Mouse (Mus musculus) layer of hippocampus, postnatal 25 days (tissue): ENCODE data around the gene Ankrd44. TPM values are rescaled to one million over a fixed set of nuclear protein-coding genes. Genes with fewer than 3 reads are reported as not detected.
A peak's percentile ranks its signal among the peaks of the same experiment; 100 is the strongest.

Experiments
- DNase-seq, 2 experiments: peaks; one replicate each; pipeline ENCODE4 v3.0.0; 2022; ENCODE audit warnings: mixed read lengths in 2 of 2, low spot score in 1 of 2; ENCODE audit errors: extremely low spot score in 1 of 2
- total RNA-seq, 2 experiments: library from RNA; stranded (reverse); gene quantifications; 2 replicates each; pipeline ENCODE4 v1.2.3; 2021

Gene Ankrd44
- total RNA-seq, 2 experiments from 2014 or later = 17.1 to 17.3 TPM

DNA sequence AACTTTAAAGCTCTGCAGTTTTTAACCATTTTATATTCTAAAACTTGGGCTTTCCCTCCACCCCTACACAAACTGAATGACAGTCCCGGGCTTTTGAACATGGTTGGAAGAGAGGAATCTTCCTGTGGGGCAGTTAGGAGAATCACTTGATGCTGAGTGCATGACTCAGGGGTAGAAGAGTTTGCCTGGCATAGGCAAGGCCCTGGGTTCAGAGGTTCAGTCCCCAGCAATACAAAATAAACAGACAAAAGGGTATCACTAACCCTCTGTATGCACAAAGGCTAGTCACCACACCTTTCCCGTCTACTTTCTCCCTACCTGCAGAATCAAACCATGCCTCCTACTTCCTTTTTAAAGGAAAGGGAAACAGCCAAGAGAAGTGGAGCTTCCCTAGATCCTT, 28.5 kb downstream of the Ankrd44 start:
- no peak for DNase-seq

DNA sequence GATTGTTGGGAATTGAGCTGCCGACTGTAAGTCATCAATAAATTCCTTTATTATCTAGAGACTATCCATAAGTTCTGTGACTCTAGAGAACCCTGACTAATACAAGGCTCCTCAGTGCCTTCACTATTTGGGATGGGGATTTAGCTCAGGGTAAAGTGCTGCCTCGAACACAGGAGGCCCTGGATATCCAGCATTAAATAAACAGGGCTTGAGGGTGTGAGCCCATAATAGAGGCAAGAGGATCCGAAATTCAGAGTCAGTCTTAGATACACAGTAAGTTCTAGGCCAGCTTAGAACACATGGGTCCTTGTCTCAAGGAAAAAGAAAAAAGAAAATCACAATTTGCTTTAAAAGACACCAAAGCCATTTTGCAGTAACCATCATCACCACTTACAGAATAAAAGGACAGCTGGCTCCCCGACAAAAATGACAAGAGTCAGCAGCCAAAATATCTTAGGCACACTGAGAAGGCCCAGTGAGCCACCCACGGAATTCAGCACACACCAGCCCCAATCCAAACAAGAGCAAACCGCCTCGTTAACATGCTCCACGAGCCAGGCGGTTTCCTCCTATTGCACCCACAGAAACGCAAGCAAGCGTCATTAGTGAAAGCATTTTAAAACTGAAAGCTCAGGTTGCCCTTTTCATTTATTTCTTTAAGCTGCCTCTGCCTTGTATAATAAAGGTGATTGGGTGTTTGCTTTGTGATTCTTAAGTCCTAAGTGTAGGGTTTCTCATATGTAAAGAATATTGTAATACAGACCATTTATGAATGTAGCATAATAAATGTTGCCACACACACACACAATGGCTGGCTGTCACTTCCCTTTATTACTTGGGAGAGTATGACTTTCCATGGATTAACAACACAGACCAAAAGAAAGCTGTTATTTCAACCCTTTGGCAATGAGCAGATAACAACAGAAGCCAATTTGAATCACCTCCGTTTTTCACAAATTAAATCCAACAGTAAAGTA, 29.8 kb downstream of the Ankrd44 start:
- DNase-seq = peak in 1 of 2 experiments; percentile 16

DNA sequence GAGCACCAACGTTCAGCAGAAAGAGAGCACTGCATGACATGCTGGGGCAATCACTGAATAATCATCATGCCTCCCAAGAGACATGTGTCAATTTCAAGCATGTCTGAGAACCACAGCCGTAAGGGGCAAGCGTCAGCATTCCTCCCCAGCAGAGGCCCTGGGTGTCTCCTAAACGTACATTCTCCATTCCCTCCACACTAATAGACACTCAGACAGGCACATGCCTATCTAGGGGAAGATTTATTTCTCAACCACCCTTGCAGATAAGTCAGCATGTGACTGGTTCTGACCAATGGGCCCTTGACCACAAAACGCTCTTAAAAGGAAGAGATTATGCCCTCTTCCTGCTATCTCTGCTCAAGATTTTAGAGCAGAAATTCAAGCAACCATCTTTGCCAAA, 37.7 kb downstream of the Ankrd44 start:
- DNase-seq = no peak

DNA sequence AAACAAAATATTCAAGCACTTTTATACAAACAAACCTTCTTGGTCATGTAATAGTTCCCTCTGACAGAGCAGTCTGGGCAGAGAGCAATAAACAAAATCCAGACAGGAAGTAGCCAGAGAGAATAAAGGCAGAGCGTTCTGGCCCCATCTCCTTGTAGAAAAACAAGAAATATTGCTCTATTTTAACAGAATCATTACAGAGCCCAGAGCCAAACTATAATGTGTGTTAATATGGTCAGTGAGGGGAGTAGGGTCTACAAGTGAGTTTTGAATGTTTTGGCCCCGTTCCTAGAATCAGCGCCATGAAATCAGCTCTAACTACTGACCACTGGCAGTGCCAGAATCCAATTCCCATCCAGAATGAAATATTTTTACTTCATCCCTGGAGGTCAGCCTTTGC, 38.3 kb downstream of the Ankrd44 start:
- no peak for DNase-seq

DNA sequence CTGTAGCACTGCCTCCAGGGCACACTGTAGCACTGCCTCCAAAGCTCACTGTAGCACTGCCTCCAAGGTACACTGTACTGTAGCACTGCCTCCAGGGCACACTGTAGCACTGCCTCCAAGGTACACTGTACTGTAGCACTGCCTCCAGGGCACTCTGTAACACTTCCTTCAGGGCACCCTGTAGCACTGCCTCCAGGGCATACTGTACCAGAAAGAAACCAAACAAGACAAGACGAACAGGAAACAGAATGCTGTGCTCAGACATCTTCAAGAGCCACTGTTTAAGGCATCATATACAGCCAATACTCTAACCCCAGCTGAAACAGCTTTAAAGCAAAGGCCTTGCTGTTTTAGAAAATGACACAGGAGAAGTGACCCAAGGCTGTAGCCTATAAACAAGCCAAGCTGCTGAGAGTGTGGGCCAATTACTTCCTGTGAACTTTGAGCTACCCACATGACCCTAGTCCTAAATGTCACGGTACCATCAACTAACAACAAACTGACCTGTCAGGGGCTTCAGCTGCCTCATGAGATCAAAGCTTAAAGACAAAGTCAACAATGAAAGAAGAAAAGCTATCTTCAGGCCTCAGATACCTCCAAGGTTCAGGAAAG, 43.2 kb downstream of the Ankrd44 start:
- no peak for DNase-seq

DNA sequence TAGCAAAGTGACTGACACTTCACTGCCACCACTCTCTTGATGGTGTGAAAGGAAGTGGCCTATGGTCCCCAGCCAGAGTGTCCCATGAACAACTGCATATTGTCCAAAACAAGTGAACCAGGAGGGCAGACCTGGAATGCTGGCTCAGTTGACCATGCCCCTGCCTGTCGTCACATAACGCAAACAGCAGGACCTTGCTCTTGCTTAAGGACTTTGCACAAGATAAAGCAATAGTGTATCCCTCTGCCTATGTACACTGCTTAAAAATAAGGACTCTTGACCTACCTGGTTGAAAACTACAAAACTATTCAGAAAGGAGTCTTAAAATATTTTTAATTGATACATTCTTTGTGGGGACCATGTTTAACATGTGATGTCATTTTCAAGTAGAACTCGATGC, 44.7 kb downstream of the Ankrd44 start:
- no peak for DNase-seq

DNA sequence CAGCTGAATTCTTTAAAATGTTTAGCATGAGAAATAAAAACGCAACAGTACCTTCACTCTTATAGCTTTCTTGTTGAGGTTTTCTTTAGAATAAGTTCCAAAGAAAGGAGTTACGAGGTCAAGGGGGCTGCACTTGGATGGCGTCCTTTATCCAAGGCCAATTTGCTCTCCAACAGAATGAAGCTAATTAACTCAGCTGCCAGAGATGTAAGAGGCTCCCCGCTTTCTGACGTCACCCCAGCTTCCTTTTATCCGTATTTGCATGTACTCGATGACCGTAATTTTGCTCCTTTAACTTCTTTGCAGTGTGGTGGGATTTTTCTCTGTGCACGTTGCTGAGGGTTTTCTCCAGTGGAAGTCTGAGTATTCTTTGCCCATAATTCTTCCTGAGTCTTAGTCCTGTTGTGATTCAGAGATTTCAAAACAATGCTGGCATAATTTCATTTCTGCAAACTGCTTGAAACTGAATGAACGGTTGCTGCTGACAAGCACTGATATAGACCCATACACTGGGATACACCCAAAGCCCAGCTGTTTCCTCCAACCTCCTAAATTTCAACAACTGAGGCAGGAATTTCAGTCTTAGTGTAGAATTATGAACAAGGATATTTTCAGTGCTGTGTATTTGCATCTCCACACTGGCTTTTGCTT, 48.6 kb downstream of the Ankrd44 start:
- DNase-seq = no peak

DNA sequence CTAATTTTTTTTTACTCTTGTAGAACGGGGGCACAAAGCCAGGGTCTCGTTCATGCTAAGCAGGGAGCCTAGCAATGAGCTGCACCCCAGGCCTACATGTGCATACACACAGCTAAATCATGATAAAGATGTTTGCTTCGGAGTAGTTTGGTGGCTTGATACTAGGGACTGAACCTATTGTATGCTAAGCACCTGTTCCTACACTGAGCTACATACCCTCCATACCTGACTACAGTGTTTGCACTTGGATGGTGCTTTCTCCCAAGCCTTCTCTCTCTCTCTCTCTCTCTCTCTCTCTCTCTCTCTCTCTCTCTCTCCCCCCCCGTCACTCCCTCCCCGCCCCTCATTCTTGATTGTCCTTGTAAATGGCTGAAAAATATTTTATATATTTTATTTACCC, 49.2 kb downstream of the Ankrd44 start:
- DNase-seq = no peak

DNA sequence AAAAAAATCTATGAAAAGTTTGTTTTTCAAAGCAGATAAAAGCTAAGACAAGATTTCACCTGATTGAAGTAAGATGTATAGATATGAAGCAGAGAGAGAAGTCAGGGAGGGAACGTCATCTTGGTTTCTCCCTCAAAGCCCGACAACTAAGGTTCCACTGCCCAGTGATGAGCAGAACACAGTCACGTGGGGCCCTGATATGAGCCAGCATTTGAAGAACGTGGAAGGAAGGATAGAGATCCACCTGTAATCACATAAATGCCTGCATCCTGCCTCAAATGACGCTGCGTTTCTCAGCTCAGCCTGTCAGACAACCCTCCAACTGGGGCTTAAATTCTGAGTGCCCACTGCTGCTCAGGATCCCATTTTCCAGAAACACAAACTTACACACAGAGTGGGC, 52.1 kb downstream of the Ankrd44 start:
- DNase-seq = no peak

DNA sequence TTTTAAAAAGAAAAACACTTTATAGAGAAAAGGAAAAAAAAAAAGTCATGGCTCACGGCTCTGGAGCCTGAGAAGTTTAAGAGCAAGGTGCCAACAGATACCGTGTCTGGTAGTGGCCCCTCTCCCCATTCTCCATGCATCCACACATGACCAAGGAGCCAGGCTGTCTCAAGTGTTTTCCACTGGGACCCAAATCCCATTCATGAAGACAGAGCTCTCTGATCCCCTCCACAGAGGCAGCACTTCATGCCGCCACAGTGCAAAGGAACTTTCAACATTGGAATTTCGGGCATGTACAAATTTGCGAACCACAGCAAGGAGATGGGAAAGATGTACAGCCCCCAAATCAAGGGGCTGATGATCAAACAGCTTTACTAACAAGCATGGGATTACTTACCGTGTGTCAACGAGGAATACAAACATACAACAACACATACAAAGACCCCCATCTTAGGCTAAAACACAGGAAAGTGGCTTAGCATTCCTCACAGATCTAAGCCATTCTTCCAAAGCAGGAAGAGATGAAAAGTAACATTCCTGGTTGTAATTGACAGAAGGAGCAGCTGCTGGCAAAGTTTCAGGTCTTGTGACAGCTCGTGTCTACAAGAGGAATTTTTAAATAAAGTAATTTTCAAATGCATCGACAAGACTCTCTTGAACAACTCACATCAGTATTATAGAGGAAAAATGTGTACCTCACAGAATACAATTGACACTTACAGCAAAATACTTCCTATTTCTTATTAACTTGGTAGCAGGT, 53.1 kb downstream of the Ankrd44 start:
- no peak for DNase-seq

DNA sequence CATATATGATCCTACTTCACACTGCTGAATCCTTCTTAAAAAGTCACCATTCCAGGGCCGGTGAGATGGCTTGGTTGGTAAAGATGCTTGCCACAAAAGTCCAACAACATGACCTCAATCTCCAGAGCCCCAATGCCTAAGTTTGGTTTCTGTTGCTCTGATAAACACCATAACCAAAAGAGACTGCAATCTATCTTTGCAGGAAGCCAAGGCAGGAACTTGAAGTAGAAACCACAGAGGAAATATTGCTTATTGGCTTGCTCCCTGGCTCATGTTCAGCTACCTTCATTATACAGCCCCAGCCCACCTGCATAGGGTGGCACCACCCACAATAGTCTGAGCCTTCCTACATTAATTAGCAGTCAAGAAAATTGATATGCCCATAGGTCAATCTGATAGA, 54.9 kb downstream of the Ankrd44 start:
- no peak for DNase-seq

DNA sequence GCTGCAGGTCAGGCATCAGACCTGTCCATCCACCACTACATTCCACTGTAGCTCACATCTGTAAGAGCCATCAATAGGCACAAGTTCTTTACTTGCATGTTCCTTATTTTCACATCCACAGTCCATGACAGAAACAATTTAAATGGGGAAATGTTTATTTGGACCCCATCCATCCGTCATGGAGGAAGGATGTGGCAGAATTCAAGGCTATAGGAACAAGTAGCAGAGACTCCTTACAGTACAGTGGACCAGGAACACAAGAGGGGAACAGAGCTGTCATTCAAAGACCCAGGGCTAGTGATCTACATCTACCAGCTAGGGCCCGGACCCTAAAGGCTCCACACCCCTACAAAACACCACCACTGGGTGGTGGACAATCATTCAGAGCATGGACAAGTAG, 55.6 kb downstream of the Ankrd44 start:
- no peak for DNase-seq

DNA sequence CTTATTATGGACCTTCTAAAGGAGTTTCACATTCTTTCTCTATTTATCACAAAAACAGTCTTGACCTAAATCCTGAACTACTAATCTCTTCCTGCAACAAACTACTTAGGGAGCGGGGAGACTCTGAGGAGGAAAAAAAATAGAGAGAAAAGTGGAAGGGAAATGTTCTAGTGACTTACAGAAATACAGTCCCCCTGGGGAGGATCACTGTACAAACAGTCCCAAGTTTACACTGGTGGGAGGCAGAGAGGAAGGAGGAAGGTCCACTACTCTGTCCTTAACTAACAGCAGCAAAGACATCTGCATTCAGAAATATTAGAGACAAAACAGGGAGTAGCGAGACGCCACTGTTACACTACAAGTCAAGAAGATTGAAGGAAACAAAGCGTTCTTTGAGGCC, 59.0 kb downstream of the Ankrd44 start:
- DNase-seq = no peak

DNA sequence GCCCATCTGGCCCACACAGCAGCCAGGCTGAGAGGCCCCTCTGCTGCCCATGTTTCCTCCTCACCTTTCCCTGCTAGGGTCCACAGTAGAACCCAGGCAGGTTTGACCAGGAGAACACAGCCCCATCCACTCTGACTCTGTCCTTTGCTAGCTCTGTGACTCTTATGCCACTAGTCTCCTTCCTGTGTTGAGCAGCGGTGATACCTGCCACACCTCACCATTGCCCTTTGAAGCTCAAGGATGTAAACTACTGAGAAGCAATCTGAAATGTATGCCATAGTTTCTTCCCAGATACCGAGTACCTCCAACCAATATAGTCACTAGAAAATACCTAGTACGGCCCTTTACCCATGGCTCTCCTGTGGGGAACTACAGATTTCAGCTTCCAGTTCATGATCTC, 60.1 kb downstream of the Ankrd44 start:
- DNase-seq = no peak

DNA sequence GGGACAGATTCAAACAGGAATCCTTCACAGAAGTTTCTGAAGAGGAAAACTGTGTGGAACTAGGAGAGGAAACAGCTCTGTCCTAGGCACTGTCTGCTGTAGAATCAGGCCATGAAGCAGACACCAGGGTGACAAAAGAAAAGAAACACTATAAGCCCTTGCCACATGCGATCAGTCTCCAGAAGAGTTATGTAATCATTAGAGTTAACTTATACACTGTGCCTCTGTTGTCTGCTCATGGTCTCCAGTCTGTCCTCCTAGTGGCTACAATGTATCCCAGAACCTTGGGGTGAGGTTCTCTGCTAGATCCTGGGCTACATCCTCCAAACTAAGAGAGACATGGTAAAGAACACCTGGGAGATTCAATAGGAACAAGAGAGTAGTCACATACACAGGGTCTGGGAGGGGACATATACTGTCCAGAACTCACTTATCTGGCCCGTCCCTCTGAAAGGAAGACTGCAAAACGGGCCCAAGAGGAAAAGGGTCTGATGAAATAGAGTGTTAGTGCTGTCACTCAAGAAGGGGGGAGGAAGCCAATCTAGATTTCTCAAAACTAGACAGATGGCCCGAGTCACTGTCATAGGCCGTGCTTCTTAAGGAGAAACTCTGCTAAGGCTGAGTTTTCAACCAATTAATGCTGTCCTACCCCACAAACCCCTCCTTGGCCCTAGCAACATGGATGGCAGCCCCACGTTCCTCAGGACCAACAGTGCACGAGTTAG, 61.1 kb downstream of the Ankrd44 start:
- DNase-seq = no peak

DNA sequence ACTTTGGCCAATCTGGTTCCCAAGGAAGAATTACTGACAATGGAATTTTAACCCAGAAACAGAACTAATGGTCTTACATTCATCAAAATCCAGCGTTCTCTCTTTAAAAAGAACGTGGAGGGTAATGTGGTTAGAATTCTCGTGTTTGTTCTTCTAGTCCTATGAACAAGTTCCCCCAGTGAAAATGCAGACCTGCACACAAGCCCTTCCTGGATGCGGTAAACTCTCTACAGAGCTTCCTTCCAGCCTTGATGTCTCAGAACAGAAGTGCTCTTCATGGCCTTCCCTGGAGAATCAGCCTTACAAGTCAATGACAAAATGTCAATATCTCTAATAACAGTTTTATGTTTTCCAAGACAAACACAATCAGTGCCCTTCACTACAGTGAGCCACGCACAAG, 65.8 kb downstream of the Ankrd44 start:
- DNase-seq = no peak

DNA sequence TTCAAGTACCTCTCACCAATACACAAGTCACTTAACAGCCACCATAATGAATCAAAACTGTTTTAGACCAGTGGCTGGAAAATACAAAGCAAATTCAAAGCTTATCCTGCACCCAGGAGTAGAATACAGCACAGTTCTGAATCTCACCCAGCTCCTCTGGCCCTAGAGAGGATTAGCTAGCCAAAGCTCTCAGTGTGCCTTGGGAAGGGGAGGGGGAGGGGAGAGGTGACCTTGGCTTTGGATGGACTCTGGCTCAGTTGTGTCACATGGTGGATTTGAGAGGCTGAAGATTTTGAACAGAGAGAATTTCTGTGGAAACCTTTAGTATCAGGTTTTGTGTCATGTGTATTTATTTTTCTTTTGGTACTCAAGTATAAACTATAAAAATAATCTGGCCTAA, 66.3 kb downstream of the Ankrd44 start:
- DNase-seq = no peak

DNA sequence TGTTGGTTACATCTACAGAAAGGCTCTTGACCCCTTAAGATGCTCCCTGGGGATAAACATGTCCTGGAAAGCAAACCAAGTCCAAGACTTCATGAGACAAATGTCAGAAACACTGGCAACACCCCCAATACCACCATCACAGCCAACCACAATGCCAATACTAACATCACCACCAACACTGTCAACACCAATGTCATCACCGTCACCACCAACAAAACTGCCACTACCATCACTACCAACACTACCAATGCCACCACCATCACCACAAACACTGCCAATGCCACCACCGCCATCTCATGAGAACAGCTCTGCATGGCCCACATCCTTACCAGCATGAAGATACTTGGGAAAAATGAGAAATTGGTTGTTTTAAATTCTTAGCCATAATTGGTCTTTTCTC, 67.3 kb downstream of the Ankrd44 start:
- DNase-seq = no peak

DNA sequence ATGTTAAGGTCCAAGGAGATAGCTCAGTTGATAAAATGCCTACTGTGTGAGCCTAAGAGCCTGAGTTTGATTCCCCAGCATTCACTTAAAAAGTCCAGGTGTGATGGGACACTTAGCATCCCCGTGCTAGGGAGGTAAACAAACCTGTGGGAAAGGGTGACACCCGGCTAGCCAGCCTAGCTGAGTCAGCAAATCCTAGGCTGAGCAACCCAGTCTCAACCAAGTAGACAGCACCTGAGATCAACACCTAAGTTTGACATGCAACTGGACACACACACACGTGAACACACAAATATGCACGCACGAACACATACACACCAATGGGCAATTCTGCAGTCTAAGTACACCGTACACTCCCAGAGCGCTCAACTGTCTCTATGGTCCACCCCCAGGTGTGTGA, 69.7 kb downstream of the Ankrd44 start:
- no peak for DNase-seq

DNA sequence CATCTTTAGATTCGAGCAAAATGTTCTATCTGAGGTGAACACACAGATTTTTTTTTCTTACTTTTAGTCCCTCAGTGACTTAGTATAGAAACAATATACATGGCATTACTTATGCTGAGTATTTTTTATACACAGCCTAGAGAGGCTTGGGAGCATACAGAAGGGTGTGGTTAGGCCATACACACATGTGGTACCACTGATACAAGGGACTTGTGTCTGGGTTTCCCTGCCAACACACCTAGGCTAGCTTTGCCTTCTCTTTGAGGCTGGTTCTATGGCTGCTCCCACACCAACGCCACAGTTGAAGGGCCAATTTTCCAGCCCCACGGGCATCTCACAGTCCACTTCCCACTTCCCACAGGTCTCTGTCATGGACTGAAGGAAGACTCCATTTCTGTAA, 70.2 kb downstream of the Ankrd44 start:
- DNase-seq = no peak
